Mouse (Mus musculus) gastrocnemius, adult 2 months (tissue): ENCODE results near the gene Gm17349. TPM values are rescaled to one million over a fixed set of nuclear protein-coding genes. Genes with fewer than 3 reads are reported as not detected.

Source experiments
- DNase-seq: peaks from one replicate; pipeline ENCODE4 v3.0.0; 2022
- H3K27ac ChIP-seq: fragments of 200-600 bp; 2 replicates; pipeline ENCODE4 v1.8.1; 2022; ENCODE audit warnings: mild to moderate bottlenecking
- H3K4me3 ChIP-seq: fragments of 200-600 bp; 2 replicates; pipeline ENCODE4 v1.8.1; 2022; ENCODE audit warnings: mild to moderate bottlenecking, moderate library complexity
- CTCF ChIP-seq: fragments of 200-600 bp; IDR thresholded peaks from 2 replicates; pipeline ENCODE4 v1.8.1; 2022; ENCODE audit warnings: antibody characterized with exemption, mild to moderate bottlenecking, moderate library complexity
- intact Hi-C: fragments of 180-260 bp; cut with DNase I; formaldehyde crosslinking; loops from one replicate; pipeline ENCODE4 v1.15.1; 2025
- total RNA-seq, 2 experiments: library from RNA; stranded (reverse); gene quantifications; 2 replicates each; pipeline ENCODE4 v1.2.3; 2021

The Gm17349 gene
- total RNA-seq, 2 experiments from 2014 or later: 1.0 TPM; not detected in 1

DNA sequence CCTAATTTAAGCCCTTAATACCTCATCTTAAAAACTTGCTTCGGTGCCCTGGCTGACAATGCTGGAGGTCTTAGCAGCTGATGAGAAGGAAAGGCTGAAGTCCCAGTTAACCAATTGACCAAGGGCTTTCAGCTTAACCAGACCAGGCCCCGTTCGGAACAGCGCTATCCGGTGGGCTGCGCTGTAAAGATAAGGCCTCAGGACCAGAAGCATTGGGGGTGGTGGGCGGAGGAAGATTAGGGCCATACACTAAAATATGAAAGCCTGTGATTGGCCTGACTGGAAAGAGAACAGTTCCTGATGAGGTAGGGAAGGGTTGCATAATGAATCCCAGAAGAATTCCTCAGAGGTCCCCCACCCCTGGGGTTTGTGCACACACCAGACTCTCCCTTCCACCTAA lies 42.9 kb downstream of the Gm17349 start:
- H3K27ac ChIP-seq: no peak overlapping the region
- TF ChIP-seq CTCF: no peak
- DNase-seq: no peak
- intact Hi-C loops: no loop called here
- no peak overlapping the region for H3K4me3 ChIP-seq

DNA sequence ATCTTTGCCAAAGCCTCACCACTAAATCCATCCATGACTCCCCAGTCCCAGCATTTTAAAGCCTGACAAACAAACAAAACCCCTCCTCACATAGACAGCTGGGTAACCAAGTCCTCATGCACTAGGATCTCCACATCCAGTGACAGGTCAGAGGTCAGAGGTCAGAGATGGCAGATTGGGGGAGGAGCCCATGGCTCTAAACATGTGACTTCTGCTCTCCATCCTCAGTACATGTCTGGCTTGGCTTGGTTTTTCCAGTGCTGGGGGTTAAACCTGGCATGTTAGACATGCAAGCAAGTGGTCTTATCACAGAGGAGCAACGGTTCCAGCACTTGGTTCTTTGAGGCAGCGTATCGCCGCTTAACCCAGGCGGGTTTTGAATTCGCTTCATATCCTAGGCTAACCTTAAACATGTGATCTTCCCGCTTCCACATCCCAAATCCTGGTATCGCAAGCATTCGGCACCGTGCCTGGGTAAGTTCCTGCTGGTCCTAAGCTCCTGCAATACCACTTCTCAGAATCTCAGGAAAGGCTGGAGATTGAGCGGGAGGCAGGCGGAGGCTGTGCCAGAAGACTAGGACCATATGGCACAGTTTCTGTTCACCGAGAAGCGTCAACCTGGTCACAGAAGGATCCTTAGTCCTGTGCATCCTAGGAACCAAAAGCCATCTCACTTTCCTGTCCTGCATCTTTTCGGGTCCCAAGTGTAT lies 44.0 kb downstream of the Gm17349 start:
- no peak overlapping the region for H3K27ac ChIP-seq
- intact Hi-C loops: no loop called here
- DNase-seq: no peak
- H3K4me3 ChIP-seq: no peak overlapping the region
- no peak for TF ChIP-seq CTCF

DNA sequence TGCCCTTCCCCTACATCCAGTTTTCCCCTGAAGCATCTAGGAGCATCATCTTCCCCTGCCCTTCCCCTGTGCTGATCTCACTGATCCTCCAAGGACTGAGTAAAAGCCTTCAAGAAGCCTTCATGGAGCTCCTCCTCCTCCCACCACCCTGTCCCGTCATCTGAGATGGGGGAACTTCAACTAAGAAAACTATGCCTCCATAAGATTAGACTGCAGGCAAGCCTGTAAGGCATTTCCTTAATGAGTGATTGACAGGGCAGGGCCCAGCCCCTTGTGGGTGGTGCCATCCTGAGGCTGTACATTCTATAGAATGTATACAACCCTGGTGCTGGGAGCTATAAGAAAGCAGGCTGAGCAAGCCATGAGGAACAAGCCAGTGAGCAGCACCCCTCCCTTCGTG lies 46.9 kb downstream of the Gm17349 start:
- intact Hi-C loops: no loop called here
- no peak for TF ChIP-seq CTCF
- no peak for DNase-seq
- no peak overlapping the region for H3K27ac ChIP-seq
- H3K4me3 ChIP-seq: no peak overlapping the region

DNA sequence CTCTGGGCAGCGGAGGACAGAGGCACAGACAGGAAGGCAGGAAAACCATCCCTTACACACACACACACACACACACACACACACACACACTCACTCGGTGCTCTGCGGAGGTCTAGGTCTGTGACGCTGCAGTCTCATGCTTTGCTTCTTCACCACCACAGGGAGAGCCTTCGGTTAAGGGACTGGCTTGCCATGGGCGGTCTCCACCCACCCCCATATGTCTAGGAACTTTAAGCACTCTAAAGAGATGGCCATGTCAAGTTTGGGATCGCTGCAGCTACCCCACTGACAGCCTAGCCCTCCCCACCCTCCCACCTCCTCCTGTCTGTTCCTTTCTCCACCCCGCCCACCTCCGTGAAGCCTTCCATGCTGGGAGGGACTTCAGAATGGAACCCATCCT lies 49.3 kb downstream of the Gm17349 start:
- intact Hi-C loops: no loop called here
- no peak for TF ChIP-seq CTCF
- Histone ChIP-seq H3K27ac (no peak overlapping the region), H3K4me3 (no peak overlapping the region)
- DNase-seq: no peak

- intact Hi-C loops: no loop called here
- no peak overlapping the region for H3K4me3 ChIP-seq
- no peak for DNase-seq
- TF ChIP-seq CTCF: no peak
- no peak overlapping the region for H3K27ac ChIP-seq
Observed at GRCm38 (mm10) chr15:99653876-99654275, 51.4 kb downstream of the Gm17349 start.

DNA sequence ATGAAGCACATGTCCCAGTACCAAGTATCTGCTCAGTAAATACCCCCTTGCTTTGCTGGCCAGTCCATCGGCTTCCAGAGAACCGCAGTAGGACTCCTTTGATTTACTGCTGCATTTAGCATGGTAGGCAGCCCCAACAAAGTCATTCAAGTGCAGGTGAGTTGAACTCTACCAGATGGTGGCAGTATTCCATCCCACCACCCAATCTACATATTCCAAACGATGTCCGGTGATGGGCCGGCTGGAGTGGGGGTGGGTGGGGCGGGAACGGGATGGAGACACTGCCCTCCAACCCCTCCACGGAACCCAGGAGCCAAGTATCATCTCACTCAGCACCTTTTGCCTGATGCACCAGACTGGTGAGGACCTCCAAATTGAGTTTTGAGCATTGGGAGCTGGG lies 52.0 kb downstream of the Gm17349 start:
- Histone ChIP-seq H3K27ac (no peak overlapping the region), H3K4me3 (no peak overlapping the region)
- intact Hi-C loops: no loop called here
- peak; percentile 10; the same call in 1 of the 2 replicates for TF ChIP-seq CTCF
- no peak for DNase-seq

Other genes starting within 250 kb of the Gm17349 start
- gene Nckap5l, start 247.7 kb downstream of the Gm17349 start, total RNA-seq: 1 to 10 TPM; 2.3 to 2.7 TPM
- gene Bcdin3d, start 230.8 kb downstream of the Gm17349 start, total RNA-seq: 1 to 10 TPM; 4.3 to 4.5 TPM
- under 1 TPM in 1 of 2 experiments, not detected in 1; 0.75 TPM for gene Faim2, start 177.3 kb downstream of the Gm17349 start, total RNA-seq
- not detected for gene Aqp2, start 126.4 kb downstream of the Gm17349 start, total RNA-seq
- gene Aqp5, start 114.7 kb downstream of the Gm17349 start, total RNA-seq: not detected
- not detected for gene Aqp6, start 104.1 kb downstream of the Gm17349 start, total RNA-seq
- under 1 TPM; 0.89 to 0.94 TPM for gene Racgap1, start 53.8 kb downstream of the Gm17349 start, total RNA-seq
- gene Asic1, start 35.1 kb downstream of the Gm17349 start, total RNA-seq: under 1 TPM in 1 of 2 experiments, not detected in 1; 0.31 TPM
- 1 to 10 TPM; 6.9 to 7.2 TPM for gene Smarcd1, start 3.4 kb downstream of the Gm17349 start, total RNA-seq
- gene Gpd1, start 12.0 kb upstream of the Gm17349 start, total RNA-seq: 100 to 1,000 TPM; 381 to 575 TPM
- gene Cox14, start 20.1 kb upstream of the Gm17349 start, total RNA-seq: 100 to 1,000 TPM; 145 to 166 TPM
- 1 to 10 TPM; 4.6 to 5.4 TPM for gene Cers5, start 67.4 kb upstream of the Gm17349 start, total RNA-seq
- 1 to 10 TPM; 7.9 to 9.8 TPM for gene Lima1, start 170.0 kb upstream of the Gm17349 start, total RNA-seq